Mouse (Mus musculus): ENCODE data around the gene Elof1. TPM values are rescaled to one million over a fixed set of nuclear protein-coding genes. Genes with fewer than 3 reads are reported as not detected.
"Not testable (repeated sequence)": the region's sequence is repeated elsewhere in the genome, so short reads cannot be mapped to it uniquely, and the experiment has no call there.

The Elof1 gene
- total RNA-seq, 2 experiments from 2014 or later = 63.4 to 65.3 TPM

DNA sequence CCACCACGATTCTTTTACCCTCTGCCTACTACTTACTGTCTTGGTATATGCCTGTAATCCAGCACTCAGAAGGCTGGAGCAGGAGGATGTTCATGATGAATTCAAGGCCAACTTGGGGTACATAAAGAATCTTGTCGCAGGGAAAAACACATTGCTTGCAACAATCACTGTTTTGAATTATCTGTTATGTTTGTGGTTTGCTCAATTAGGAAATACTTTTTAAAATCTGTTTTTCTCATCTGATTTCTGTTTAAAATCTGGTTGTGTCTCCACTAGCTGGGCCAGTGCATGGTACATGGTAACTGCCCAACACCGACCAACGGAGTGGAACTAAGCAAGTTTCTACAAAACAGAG is 32.3 kb downstream of the Elof1 start:
- DNase-seq (ENCODE audit: extremely low spot score in 1 of 2, low spot score in 2 of 2) = no peak
- Histone ChIP-seq H3K4me3 (peak overlapping the region; percentile 65), H3K27ac (peak overlapping the region; percentile 94)
- TF ChIP-seq CTCF (IDR thresholded peaks at IDR 0.05) = no peak
- intact Hi-C loops (cut with DNase I) = loop anchor here (1.0 kb wide), 1 partner anchor 33 kb away; the partner anchor contains the start of gene Elof1

DNA sequence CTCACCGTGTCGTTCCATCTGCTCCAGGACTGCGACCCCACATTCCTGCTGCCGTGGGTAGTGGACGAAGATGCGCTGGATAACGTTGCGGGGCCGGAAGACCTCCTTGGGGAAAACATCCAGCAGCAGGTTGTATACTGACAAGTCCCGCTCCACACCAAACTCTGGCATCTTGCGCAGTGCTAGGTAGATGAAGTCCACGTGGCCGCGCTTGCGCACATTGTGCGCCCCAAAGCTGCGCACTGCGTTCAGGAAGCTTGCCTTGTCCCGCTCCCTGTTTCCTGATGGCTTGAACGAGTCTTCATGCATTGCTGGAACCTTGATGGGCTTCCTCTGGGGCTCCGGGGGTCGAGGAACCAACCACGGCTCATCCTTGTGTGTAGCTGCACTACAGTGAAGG is 40.7 kb downstream of the Elof1 start:
- no peak for DNase-seq (ENCODE audit: extremely low spot score in 1 of 2, low spot score in 2 of 2)
- TF ChIP-seq CTCF (IDR thresholded peaks at IDR 0.05) = no peak
- H3K4me3 ChIP-seq = no peak overlapping the region
- H3K27ac ChIP-seq = no peak overlapping the region
- intact Hi-C loops (cut with DNase I) = no loop called here

DNA sequence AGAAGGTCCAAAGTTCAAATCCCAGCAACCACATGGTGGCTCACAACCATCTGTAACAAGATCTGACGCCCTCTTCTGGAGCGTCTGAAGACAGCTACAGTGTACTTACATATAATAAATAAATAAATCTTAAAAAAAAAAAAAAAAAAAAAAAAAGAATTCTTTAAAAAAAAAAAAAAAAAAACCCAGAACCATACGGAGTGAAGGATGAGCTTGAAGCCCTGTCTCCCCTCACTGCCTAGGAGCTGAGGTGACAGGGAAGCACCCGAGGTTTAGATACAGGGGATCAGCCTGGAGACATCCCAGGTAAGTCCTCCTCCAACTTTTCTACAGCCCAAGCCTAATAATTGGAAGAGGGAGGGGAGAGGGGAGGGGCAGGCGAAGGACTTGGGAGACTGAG is 41.2 kb downstream of the Elof1 start:
- H3K27ac ChIP-seq; H3K4me3 ChIP-seq; DNase-seq (ENCODE audit: extremely low spot score in 1 of 2, low spot score in 2 of 2); intact Hi-C loops (cut with DNase I): not testable (repeated sequence)

DNA sequence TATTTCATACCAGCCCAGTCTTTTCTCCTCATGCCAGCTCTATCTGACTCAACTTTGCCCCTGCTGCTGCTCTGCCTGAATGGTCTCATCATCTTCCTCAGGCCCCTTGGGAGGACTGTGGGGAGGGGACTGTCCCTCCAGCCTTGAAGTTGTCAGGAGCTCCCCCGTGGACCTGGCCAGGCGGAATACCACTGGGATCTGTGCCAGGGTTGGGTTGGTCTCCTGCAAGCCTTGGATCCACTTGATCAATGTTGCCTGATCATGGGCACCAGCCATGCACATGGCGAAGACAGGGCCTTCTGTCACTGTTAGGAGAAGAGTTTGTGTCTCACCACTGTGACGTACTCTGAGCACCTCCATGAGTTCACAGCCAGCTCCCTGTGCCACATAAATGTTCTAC is 44.7 kb downstream of the Elof1 start:
- TF ChIP-seq CTCF (IDR thresholded peaks at IDR 0.05) = no peak
- Histone ChIP-seq H3K4me3 (no peak overlapping the region), H3K27ac (no peak overlapping the region)
- intact Hi-C loops (cut with DNase I) = no loop called here
- no peak for DNase-seq (ENCODE audit: extremely low spot score in 1 of 2, low spot score in 2 of 2)

DNA sequence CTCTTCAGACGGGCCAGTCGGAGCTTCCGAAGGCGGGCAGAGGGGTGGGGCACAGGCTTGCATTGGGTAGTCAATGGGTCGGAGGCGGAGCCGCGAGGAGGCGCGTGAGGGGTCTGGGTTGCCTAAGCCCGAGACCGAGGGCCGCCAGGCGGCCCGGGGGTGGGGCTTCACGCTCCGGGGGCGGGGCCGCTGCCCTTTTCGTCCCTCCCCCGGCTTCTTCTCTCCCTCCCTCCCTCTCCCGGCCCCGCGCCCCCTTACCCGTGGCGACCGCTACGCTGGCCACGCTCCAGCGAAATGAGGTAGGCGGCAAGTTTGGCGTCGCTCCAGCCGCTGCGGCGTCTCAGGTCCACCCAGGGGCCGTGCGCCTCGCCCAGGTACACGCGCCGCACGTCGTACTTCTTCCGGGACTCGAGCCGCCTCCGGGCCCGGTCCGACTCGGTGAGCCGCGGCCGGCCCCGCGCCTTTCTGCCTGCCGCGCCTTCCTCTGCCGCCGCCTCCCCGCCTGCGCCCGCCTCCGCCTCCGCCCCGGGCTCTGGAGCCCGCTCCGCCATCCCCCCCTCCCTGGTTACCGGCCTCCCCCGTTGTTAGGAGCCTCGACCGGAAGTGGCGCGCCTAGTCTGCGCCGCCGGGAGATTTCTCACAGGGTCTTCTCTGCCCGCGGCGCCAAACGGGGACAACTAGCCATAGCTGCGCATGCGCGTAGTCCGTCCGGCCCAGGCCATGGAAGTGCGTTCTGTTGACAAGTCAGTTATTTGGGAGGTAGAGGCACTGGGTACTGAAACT is 46.0 kb downstream of the Elof1 start, which contains the start of the genes Gm49318 and Zfp653:
Gene Gm49318, minus strand, starts transcription at position 469 of the 783 bp plus-strand sequence.
Gene Zfp653, minus strand, starts transcription at position 586 of the 783 bp plus-strand sequence.
- Histone ChIP-seq H3K4me3 (peak within 1 kb of the TSS; percentile 86), H3K27ac (peak within 1 kb of the TSS; percentile 99)
- intact Hi-C loops (cut with DNase I) = loop anchor here (2.0 kb wide), 1 partner anchor 46 kb away; the partner anchor contains the start of gene Elof1
- no peak; the same call in 1 of the 2 replicates for TF ChIP-seq CTCF (IDR thresholded peaks at IDR 0.05)
- peak; percentile 96 to 97 for DNase-seq (ENCODE audit: extremely low spot score in 1 of 2, low spot score in 2 of 2)

DNA sequence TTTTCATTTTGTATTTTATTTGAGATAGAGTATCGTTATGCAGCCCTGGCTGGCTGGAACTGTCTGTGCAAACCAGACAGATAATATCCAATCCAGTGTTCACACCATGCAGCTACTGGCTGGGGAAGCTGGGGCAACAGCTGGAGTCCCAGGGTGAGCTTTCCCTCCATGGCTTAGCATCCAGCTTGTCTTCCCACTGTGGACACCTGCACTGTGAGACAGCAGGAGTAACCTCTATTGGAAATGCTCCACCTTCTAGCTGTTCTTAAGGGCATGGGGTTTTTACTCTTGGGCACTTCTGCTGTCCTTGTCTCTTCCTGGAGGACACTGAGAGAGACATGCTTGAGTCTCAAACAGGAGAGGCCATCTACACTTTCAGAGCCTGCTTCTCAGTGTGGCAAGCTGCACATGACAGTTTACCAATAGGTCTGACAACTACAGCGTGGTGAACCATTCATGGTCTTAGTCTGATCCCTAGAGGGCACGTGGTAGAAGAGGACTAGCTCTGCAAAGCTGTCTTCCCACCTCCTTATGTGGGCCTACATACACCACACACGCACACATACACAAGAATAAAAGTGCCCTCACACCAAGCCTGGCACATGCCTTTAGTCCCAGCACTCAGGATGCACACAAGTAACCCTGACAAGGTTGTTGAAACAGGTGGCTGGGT is 47.0 kb downstream of the Elof1 start:
- no peak for DNase-seq (ENCODE audit: extremely low spot score in 1 of 2, low spot score in 2 of 2)
- TF ChIP-seq CTCF (IDR thresholded peaks at IDR 0.05) = no peak
- intact Hi-C loops (cut with DNase I) = loop anchor here (2.0 kb wide), 1 partner anchor 47 kb away; the partner anchor contains the start of gene Elof1
- H3K4me3 ChIP-seq = peak overlapping the region; percentile 86
- H3K27ac ChIP-seq = peak overlapping the region; percentile 99; the same call in 1 of the 2 replicates

DNA sequence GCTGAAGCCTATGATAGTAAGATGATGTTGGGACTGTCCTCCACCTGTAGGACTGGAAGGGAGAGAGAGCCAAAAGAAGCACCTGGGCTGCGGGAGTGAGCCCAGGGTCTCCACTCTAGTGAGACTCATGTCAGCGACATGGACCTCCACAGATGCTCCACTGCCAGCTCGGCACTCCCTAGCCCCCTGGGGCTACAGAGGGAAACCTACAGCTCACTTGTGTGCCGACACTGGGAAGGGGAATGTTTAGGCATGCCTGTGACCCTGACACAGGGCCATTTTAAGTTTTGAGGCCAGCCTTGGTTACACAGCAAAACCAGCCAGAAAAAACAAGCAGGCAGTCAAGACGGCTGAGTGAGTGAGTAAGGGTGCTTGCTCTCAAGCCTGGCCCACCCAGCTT is 49.8 kb downstream of the Elof1 start:
- no peak for DNase-seq (ENCODE audit: extremely low spot score in 1 of 2, low spot score in 2 of 2)
- no peak for TF ChIP-seq CTCF (IDR thresholded peaks at IDR 0.05)
- Histone ChIP-seq H3K27ac (no peak overlapping the region), H3K4me3 (no peak overlapping the region)
- intact Hi-C loops (cut with DNase I) = no loop called here

DNA sequence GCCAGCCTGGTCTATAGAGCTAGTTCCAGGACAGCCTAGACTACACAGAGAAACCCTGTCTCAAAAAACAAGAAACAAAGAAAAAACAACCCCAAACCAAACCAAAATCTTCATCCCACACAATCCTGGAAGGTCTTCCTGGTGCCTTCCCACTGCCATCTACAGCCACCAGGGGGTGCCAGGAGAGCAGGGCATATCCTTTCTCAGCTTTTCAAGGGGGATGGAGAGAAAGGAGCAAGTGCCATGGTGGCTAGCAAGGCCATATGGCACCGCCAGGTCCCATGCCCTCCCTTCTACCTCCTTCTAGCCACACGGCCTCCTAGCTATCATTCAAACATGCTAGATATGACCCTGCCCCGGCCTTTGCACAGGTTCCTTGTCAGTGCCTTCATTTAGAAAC is 50.5 kb downstream of the Elof1 start:
- peak; percentile 87 for TF ChIP-seq CTCF (IDR thresholded peaks at IDR 0.05)
- no peak overlapping the region for H3K4me3 ChIP-seq
- peak; percentile 51 to 54 for DNase-seq (ENCODE audit: extremely low spot score in 1 of 2, low spot score in 2 of 2)
- intact Hi-C loops (cut with DNase I) = loop anchor here (1.0 kb wide), 1 partner anchor 77 kb away; no protein-coding TSS in a partner anchor
- no peak overlapping the region for H3K27ac ChIP-seq

DNA sequence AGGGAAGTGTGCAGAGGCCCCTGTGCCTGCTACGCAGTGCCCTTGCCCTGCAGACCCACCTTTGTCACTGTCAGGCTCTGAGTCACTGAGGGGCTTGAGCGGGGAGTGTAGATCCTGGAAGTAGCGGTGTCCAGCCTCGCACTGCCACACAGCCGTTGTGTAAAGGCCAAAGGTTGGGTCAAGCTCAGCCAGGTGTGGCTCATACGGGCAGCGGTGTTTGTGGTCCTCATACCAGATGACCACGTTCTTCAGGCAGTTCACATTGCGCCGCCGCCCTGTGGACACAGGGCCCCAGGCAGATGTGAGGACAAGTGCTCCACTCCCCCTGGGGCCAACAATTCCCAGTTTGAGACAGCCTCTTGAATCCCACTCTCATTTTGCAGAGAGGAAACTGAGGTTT is 51.3 kb downstream of the Elof1 start:
- intact Hi-C loops (cut with DNase I) = loop anchor here (1.0 kb wide), 1 partner anchor 78 kb away; no protein-coding TSS in a partner anchor
- no peak for DNase-seq (ENCODE audit: extremely low spot score in 1 of 2, low spot score in 2 of 2)
- no peak for TF ChIP-seq CTCF (IDR thresholded peaks at IDR 0.05)

DNA sequence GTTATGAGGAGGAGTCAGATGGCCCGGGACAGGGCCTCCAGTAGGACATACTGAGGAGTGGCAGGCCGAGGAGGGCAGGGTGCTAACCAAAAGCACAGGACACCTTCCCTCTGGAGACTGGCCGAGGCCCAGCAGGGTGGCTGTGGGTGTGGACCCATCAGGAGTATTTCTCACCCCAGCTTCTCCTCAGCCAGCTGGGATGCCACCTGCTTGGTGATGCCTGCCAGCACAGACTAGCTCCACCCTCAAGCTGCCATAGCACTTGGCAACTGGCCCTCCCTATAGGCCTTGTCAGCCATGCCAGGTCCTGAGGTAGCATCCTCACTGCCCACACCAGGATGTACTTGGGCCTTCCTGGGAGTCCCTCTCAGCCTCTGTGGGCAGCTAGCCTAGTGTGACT is 52.6 kb downstream of the Elof1 start:
- peak in 1 of 2 experiments; percentile 48 for DNase-seq (ENCODE audit: extremely low spot score in 1 of 2, low spot score in 2 of 2)
- H3K27ac ChIP-seq = no peak overlapping the region
- H3K4me3 ChIP-seq = no peak overlapping the region
- no peak for TF ChIP-seq CTCF (IDR thresholded peaks at IDR 0.05)
- intact Hi-C loops (cut with DNase I) = no loop called here

More for the DNA sequence above, 51.3 kb downstream of the Elof1 start:
- H3K27ac ChIP-seq = no peak overlapping the region
- H3K4me3 ChIP-seq = no peak overlapping the region

Small RNA genes within 50 kb of the gene (microRNA-seq; reads per million reads assigned to microRNA genes)
- gene Mir7084 = 0.72 to 0.97 reads per million in 2 experiments

Other genes starting within 250 kb of the Elof1 start
- 10 to 100 TPM; 10.9 to 15.7 TPM for gene Rab3d, start 199.0 kb downstream of the Elof1 start, total RNA-seq (2021)
- 10 to 100 TPM; 18.2 to 18.9 TPM for gene Ccdc159, start 189.7 kb downstream of the Elof1 start, total RNA-seq (2021)
- gene Tmem205, start 189.6 kb downstream of the Elof1 start, total RNA-seq (2021) = 10 to 100 TPM; 31.4 to 35.5 TPM
- gene Plppr2, start 180.1 kb downstream of the Elof1 start, total RNA-seq (2021) = 100 to 1,000 TPM; 181 to 183 TPM
- 10 to 100 TPM; 12.7 to 14.0 TPM for gene Swsap1, start 161.4 kb downstream of the Elof1 start, total RNA-seq (2021)
- 10 to 100 TPM; 10.2 to 12.1 TPM for gene Epor, start 153.7 kb downstream of the Elof1 start, total RNA-seq (2021)
- gene Rgl3, start 127.7 kb downstream of the Elof1 start, total RNA-seq (2021) = 1 to 10 TPM; 2.1 to 3.1 TPM
- gene Ccdc151, start 114.5 kb downstream of the Elof1 start, total RNA-seq (2021) = 10 to 100 TPM in 1 of 2 experiments, 1 to 10 TPM in 1; 9.3 to 10.7 TPM
- gene Prkcsh, start 114.4 kb downstream of the Elof1 start, total RNA-seq (2021) = 100 to 1,000 TPM in 1 of 2 experiments, 10 to 100 TPM in 1; 85.9 to 104 TPM
- 100 to 1,000 TPM; 148 to 153 TPM for gene Elavl3, start 65.1 kb downstream of the Elof1 start, total RNA-seq (2021)
- gene Gm49318, start 45.9 kb downstream of the Elof1 start, total RNA-seq (2021) = 1 to 10 TPM; 2.1 to 2.3 TPM
- 10 to 100 TPM; 20.0 to 24.8 TPM for gene Zfp653, start 45.8 kb downstream of the Elof1 start, total RNA-seq (2021)
- 10 to 100 TPM; 43.0 to 46.8 TPM for gene Ecsit, start 31.7 kb downstream of the Elof1 start, total RNA-seq (2021)
- 1 to 10 TPM in 1 of 2 experiments, under 1 TPM in 1; 0.41 to 1.3 TPM for gene Cnn1, start 18.0 kb downstream of the Elof1 start, total RNA-seq (2021)
- under 1 TPM in 1 of 2 experiments, not detected in 1; 0.51 TPM for gene Acp5, start 18.5 kb upstream of the Elof1 start, total RNA-seq (2021)
- 10 to 100 TPM; 40.1 to 43.4 TPM for gene Pigyl, start 39.7 kb upstream of the Elof1 start, total RNA-seq (2021)
- not detected for gene Zfp872, start 70.9 kb upstream of the Elof1 start, total RNA-seq (2021)
- gene Zfp809, start 108.5 kb upstream of the Elof1 start, total RNA-seq (2021) = 10 to 100 TPM; 21.4 to 21.8 TPM
- 1 to 10 TPM; 3.7 to 4.5 TPM for gene Zfp599, start 142.7 kb upstream of the Elof1 start, total RNA-seq (2021)
- 10 to 100 TPM; 12.6 to 16.4 TPM for gene Zfp810, start 190.5 kb upstream of the Elof1 start, total RNA-seq (2021)

Measured in left cerebral cortex, adult 2 months (tissue).